Mouse (Mus musculus) testis, adult 2 months (tissue): ENCODE measurements around the gene Aurka. TPM values are rescaled to one million over a fixed set of nuclear protein-coding genes. Genes with fewer than 3 reads are reported as not detected.

Source experiments
- H3K27ac ChIP-seq: fragments of 200-500 bp; 2 replicates; pipeline ENCODE4 v1.5.1; 2012; ENCODE audit warnings: low read depth, low read length; ENCODE audit not compliant: control insufficient read depth, insufficient read depth
- H3K27me3 ChIP-seq: fragments of 200-500 bp; 2 replicates; pipeline ENCODE4 v1.6.1; 2012; ENCODE audit warnings: mild to moderate bottlenecking, low read length, moderate library complexity; ENCODE audit not compliant: control insufficient read depth, insufficient read depth
- H3K36me3 ChIP-seq: fragments of 200-500 bp; 2 replicates; pipeline ENCODE4 v1.6.1; 2012; ENCODE audit warnings: mild to moderate bottlenecking, low read length; ENCODE audit not compliant: control insufficient read depth, insufficient read depth
- H3K4me1 ChIP-seq: fragments of 200-500 bp; 2 replicates; pipeline ENCODE4 v1.6.1; 2012; ENCODE audit warnings: low read length; ENCODE audit not compliant: control insufficient read depth, insufficient read depth
- H3K4me3 ChIP-seq: fragments of 200-500 bp; 2 replicates; pipeline ENCODE4 v1.5.1; 2012; ENCODE audit warnings: low read depth, mild to moderate bottlenecking, low read length, moderate library complexity, mixed read lengths; ENCODE audit not compliant: control insufficient read depth
- CTCF ChIP-seq: fragments of 200-500 bp; IDR thresholded peaks from 2 replicates; pipeline ENCODE4 v1.5.1; 2012; ENCODE audit warnings: low read depth, mild to moderate bottlenecking, inconsistent platforms, low read length, moderate library complexity; ENCODE audit not compliant: control insufficient read depth, insufficient read depth, insufficient replicate concordance
- POLR2A ChIP-seq: fragments of 200-500 bp; IDR thresholded peaks from 2 replicates; pipeline ENCODE4 v1.6.1; 2012; ENCODE audit warnings: low read depth, mild to moderate bottlenecking, inconsistent platforms, low read length, moderate library complexity; ENCODE audit not compliant: control insufficient read depth
- polyA plus RNA-seq: library from polyadenylated mRNA; depleted of rRNA; stranded (reverse); fragments of >200 nt; gene quantifications from 2 replicates; pipeline ENCODE4 v1.2.3, GENCODE M21; 2012

Aurka gene
- polyA plus RNA-seq, 1 experiment, result 74.5 TPM

DNA sequence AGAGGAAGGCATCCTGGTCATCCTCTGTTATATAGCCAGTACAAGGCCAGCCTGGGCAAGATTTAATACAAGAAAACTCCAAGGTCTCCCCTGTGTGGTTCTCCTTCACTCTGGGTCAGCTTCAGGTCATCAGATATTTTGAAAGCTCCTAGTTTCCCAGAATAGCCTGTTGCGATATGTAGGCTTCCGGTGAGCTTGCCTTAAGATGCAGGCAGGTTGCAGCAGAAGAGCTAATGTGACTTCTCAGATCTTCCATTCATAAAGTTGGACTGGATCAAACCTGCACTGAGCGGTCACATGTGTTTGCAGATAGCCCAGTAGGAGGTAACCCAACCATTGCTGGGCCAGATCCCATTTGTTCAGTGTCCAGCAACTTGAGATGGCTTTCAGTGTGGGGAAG lies 14.4 kb upstream of the Aurka start:
- H3K4me3 ChIP-seq, result no peak overlapping the region
- TF ChIP-seq POLR2A (no peak), CTCF (no peak)
- no peaks in the 10 kb centered on the region for H3K27me3 ChIP-seq
- no peak overlapping the region for H3K27ac ChIP-seq
- no peaks in the 10 kb centered on the region; the same call in 1 of the 2 replicates for H3K36me3 ChIP-seq
- H3K4me1 ChIP-seq, result no peaks in the 10 kb centered on the region

DNA sequence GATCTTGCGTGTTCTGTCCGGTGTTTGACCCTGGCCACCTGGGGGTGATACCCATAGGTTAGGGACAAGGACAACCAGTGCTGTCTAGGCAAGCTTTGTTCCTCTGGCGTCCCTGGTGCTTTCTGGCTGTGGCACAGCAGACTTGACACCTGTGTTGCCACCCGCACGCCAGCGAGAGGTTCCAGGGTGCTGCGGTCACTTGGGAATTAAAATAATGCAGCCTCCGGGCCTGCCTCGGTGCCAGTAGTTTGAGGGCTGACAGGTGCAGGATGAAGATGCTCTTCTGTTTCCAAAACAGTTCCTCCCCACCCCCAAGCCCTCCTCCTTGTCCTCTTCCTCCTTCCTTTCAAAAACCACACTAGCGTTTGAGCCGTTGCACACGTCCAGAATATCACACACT lies 11.6 kb upstream of the Aurka start:
- Histone ChIP-seq H3K36me3 (no peaks in the 10 kb centered on the region; the same call in 1 of the 2 replicates), H3K27me3 (no peaks in the 10 kb centered on the region), H3K4me1 (no peaks in the 10 kb centered on the region), H3K4me3 (no peak overlapping the region), H3K27ac (no peak overlapping the region)
- TF ChIP-seq POLR2A (no peak), CTCF (no peak)

DNA sequence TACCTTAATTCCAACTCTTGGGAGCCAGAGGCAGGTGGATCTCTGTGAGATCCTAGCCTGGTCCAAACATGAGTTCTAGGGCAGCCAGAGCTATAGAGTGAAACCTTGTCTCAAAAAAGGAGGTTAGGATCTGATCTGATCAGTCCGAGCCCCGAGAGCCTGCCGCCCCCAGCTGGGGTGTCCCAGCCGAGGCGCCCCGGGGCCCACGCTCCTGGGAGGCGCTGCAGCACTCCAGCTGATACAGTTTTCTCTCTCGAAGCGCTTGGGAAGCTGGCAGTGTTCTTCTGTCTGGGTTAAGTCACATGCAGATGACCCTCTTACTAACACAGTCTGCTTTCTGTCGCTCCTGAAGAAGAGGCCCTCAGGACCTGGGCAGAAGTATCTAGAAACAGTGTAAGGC lies 11.0 kb upstream of the Aurka start:
- Histone ChIP-seq H3K36me3 (no peaks in the 10 kb centered on the region; the same call in 1 of the 2 replicates), H3K4me1 (no peaks in the 10 kb centered on the region), H3K27me3 (no peaks in the 10 kb centered on the region), H3K4me3 (no peak overlapping the region), H3K27ac (no peak overlapping the region)
- TF ChIP-seq POLR2A (no peak), CTCF (no peak)

DNA sequence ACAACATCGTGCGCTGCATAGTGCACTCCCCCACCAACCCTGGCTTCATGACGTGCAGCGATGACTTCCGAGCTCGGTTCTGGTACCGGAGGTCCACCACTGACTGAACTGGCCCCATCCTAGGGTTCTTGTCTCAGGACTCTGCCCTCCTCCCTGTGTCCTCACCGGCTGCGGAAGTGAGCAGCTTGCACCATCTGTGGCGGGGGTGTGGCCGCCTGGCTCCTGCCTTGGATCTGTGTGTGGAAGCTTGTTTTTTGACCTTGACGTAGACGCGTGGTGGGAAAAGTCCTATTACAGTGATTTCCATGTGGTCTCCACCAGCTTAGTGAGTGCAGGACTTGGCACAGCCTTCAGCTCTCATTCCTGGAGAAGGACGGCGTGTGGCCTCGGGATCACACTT lies 10.2 kb upstream of the Aurka start:
- Histone ChIP-seq H3K27ac (no peak overlapping the region), H3K4me3 (no peak overlapping the region), H3K4me1 (no peaks in the 10 kb centered on the region), H3K27me3 (no peaks in the 10 kb centered on the region), H3K36me3 (peaks cover 6% of the 10 kb centered on the region)
- TF ChIP-seq POLR2A (no peak), CTCF (no peak)

DNA sequence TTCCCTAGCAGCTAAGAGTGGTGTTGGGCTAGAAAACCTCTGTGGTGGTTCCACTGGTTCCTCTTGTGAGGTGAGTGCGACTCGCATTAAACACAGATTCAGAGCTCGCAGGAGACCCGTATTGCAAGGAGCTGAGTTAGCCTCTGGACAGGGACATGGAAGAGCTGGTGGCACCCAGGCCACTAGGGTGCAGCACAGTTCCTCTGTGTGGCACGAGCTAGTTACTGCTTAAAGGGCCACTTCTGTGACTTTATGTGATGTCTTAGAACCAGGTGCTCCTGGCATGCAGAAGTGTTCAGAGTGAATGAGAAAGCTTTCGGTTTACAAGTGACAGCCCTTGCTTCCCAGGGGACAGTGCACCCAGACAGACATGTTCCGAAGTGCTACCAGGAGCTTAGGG lies 8.0 kb upstream of the Aurka start:
- Histone ChIP-seq H3K36me3 (peaks cover 7% of the 10 kb centered on the region), H3K4me3 (no peak overlapping the region), H3K4me1 (no peaks in the 10 kb centered on the region), H3K27me3 (no peaks in the 10 kb centered on the region), H3K27ac (no peak overlapping the region)
- TF ChIP-seq CTCF (peak; percentile 53; the same call in 1 of the 2 replicates), POLR2A (no peak)

DNA sequence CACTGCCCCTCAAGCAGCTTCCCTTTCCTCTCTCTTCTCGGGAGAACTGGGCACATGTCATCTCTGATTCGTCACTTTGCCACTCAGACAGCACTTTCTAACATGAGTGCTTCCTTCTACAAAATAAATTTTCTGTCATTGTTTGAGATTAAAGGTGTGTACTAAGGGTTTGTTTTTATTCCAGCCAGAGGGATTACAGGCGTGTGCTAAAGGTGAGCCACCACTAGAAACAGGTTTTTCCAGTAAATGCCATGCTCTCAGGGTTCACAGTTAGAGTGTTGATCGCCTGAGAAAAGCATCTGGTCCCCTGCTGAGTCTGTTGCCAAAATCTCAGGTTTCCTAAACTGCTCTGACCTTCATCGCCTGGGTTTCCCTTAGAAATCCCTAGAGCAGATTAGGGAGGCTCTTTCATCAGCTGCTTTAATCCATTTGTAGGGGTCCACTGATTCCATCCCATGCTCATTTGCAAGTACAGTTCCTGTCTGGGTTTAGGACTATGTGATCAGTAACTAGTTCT lies 6.7 kb upstream of the Aurka start:
- peaks cover 7% of the 10 kb centered on the region for H3K36me3 ChIP-seq
- TF ChIP-seq CTCF, result no peak
- no peak for TF ChIP-seq POLR2A
- no peaks in the 10 kb centered on the region for H3K4me1 ChIP-seq
- H3K27me3 ChIP-seq, result no peaks in the 10 kb centered on the region
- no peak overlapping the region for H3K27ac ChIP-seq
- no peak overlapping the region for H3K4me3 ChIP-seq

DNA sequence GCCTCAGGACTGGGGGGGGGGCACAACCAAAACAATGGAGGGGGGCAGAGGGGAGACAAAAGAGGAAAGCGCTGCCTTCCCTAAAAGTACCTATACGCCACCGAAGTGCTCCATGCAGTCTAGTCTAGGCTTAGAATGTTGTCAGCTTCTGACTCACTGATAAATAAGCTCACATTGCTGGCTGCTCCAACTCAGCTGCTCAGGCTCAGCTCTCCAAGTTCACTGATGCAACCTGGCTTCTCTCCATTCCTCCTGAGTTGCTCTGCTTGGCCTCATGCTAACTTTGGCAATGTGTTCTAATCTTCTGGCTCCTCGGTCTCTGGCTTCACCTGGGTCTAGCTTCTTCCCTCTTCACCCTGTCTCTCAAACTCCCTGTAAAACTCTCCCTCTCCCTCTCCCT lies 6.2 kb upstream of the Aurka start:
- H3K4me3 ChIP-seq, result no peak overlapping the region
- H3K4me1 ChIP-seq, result no peaks in the 10 kb centered on the region; the same call in 1 of the 2 replicates
- TF ChIP-seq POLR2A (no peak), CTCF (no peak)
- H3K36me3 ChIP-seq, result peaks cover 7% of the 10 kb centered on the region
- no peaks in the 10 kb centered on the region for H3K27me3 ChIP-seq
- H3K27ac ChIP-seq, result no peak overlapping the region

DNA sequence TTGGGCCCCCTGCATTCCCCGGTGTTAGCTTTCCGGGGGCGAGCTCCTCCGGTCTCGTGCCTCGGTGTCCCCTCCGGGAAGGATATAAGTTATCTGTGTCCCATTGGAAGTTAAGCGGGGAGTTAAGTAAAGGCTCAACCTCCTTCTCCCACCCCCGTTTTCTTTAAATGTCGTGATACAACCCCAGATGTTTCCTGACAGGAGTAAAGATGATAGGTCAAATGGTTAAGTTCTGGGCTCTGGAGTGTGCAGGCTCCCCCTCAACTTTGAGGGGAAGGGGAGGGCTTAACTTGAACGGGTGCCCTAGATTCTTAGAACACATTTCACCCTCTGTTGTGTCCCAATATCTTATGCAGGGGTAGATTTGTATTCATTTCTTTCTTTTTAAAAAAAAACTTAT lies 923 bp upstream of the Aurka start:
- H3K4me1 ChIP-seq, result peaks cover 5% of the 10 kb centered on the region
- no peaks in the 10 kb centered on the region for H3K27me3 ChIP-seq
- peak overlapping the region; percentile 99 for H3K4me3 ChIP-seq
- H3K36me3 ChIP-seq, result peaks cover 10% of the 10 kb centered on the region
- peak overlapping the region; percentile 100 for H3K27ac ChIP-seq
- TF ChIP-seq CTCF (no peak), POLR2A (no peak)
